Mouse (Mus musculus) forebrain, embryonic 13.5 days (tissue): ENCODE measurements at regions not wholly inside any gene's neighbourhood (a gene's known extent, or its start where the extent isn't known, plus 50 kb on each side); places are given as distances from the start of the nearest gene placed in this dataset.
A peak's percentile ranks its signal among the peaks of the same experiment; 100 is the strongest.

ENCODE experiments used
- ATAC-seq: fragments of 200-750 bp; cut with Nextera tagmentation; 2 replicates; pipeline ENCODE4 v1.8.0; 2017
- H3K27ac ChIP-seq: fragments of 300-500 bp; sonication (generic); 2 replicates; pipeline ENCODE4 v1.5.1; 2015; ENCODE audit warnings: inconsistent platforms, mild to moderate bottlenecking, moderate library complexity
- H3K27me3 ChIP-seq: fragments of 300-500 bp; sonication (generic); 2 replicates; pipeline ENCODE4 v1.6.1; 2015; ENCODE audit warnings: mild to moderate bottlenecking, inconsistent platforms
- H3K36me3 ChIP-seq: fragments of 300-500 bp; sonication (generic); 2 replicates; pipeline ENCODE4 v1.6.1; 2015; ENCODE audit warnings: mild to moderate bottlenecking, inconsistent platforms; ENCODE audit not compliant: poor library complexity, severe bottlenecking
- H3K4me1 ChIP-seq: fragments of 300-500 bp; sonication (generic); 2 replicates; pipeline ENCODE4 v1.6.1; 2015; ENCODE audit warnings: inconsistent platforms
- H3K4me2 ChIP-seq: fragments of 300-500 bp; sonication (generic); 2 replicates; pipeline ENCODE4 v1.6.1; 2015; ENCODE audit warnings: inconsistent platforms, mild to moderate bottlenecking, moderate library complexity
- H3K4me3 ChIP-seq: fragments of 300-500 bp; sonication (generic); 2 replicates; pipeline ENCODE4 v1.5.1; 2015; ENCODE audit warnings: mild to moderate bottlenecking, inconsistent platforms
- H3K9ac ChIP-seq: fragments of 300-500 bp; sonication (generic); 2 replicates; pipeline ENCODE4 v1.6.1; 2015; ENCODE audit warnings: mild to moderate bottlenecking, inconsistent platforms
- H3K9me3 ChIP-seq: fragments of 300-500 bp; sonication (generic); replicated peaks from 2 replicates; pipeline ENCODE4 v1.6.1; 2016; ENCODE audit warnings: inconsistent platforms
- WGBS: fragments of 180-500 bp; shearing (Covaris S2); methylation state at CpG from one replicate; pipeline ENCODE4 v1.1.7; 2015; 5-methylcytosine and 5-hydroxymethylcytosine counted together

DNA sequence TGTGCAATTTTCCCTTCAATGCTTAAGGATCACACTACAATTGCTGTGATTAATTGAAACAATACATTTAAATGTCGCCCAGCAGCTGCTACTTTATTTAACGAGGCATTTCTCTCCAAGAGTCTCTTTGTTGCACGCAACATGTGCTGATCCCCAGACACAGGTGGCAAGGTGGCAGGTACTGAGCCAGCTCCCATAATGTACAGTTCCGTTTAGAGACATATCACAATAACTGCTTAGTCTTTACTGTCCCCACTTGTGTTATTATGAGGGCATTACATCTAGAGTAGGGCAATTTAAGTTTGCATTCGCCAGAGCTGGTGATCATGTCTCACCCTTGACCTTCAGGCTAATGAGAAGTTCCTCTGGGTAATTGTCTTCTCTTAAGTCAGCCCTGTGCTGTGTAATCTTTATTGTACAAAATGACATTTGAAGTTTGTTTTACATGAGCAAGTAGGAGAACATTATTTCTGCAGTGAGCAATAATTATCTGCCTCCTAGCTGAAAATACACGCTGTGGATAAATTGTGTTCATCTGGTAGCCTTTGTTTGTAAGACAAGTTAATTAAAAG is 1005.7 kb upstream of the Nudt12 start:
- 28% methylated on average over 6 of the region's 6 CpGs for WGBS
- ATAC-seq: peak; percentile 77
- H3K36me3 ChIP-seq: no peaks in the 10 kb centered on the region

DNA sequence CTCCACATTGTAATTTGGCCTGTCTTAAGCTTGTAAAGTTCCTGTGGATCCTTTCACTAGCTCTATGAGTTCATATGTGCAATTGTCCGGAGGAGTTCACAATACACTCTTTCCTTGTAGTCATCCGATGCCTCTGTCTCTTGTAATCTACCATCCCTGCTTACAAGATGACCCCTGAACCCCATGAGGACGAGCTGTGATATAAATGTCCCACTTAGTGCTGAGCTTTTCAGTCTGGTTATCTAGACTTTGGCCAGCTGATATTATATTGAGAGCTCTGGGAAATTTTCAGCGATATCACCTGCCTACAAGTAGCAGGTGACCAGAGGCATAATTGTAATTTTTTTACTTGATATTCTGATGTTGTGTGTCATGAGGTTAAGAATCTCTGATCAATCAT is 984.8 kb upstream of the Nudt12 start:
- ATAC-seq: no peak
- H3K36me3 ChIP-seq: no peaks in the 10 kb centered on the region
- no peaks in the 10 kb centered on the region for H3K4me1 ChIP-seq
- H3K9ac ChIP-seq: no peak overlapping the region
- no peaks in the 10 kb centered on the region for H3K9me3 ChIP-seq
- no peak overlapping the region for H3K4me3 ChIP-seq
- no peaks in the 10 kb centered on the region for H3K27me3 ChIP-seq
- 84% methylated on average over 4 of the region's 4 CpGs for WGBS
- H3K27ac ChIP-seq: no peak overlapping the region
- H3K4me2 ChIP-seq: no peak overlapping the region

More for the DNA sequence above, 1005.7 kb upstream of the Nudt12 start:
- Histone ChIP-seq H3K4me2 (no peak overlapping the region), H3K4me3 (no peak overlapping the region), H3K4me1 (0 out of 2 replicates have a peak, but pooled peaks cover 3% of the 10 kb centered on the region), H3K27ac (no peak overlapping the region; the same call in 1 of the 2 replicates), H3K9me3 (no peaks in the 10 kb centered on the region), H3K27me3 (no peaks in the 10 kb centered on the region), H3K9ac (no peak overlapping the region)

DNA sequence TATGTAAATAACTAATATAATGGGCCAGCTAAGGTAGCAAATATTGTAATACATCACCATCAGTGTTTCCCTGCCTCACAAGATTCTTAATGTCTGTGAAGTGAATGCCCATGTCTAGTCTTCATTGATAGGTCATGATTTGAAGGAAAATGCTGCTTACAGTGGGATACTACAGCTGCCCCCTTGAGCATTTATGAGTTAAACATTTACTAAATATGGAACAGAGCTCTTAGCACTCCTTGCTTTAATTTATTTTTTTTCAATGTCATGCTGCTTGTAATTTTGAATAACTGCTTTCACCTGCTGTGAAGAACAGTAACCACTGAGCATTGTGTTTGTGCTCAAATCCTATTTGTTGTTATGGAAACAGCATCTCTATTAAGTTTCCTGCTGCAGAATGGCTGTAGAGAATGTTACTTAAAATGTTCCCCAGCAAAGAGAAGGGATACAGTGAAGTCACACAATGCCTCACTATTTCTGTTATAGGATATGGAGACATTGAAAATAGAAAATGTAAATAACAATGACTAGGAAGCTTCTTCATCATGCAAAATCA is 966.2 kb upstream of the Nudt12 start:
- H3K27ac ChIP-seq: no peak overlapping the region
- H3K4me2 ChIP-seq: no peak overlapping the region
- no peak overlapping the region for H3K9ac ChIP-seq
- ATAC-seq: peak; percentile 63; the same call in 1 of the 2 replicates
- no peaks in the 10 kb centered on the region for H3K27me3 ChIP-seq
- H3K9me3 ChIP-seq: no peaks in the 10 kb centered on the region
- no peaks in the 10 kb centered on the region for H3K36me3 ChIP-seq
- H3K4me3 ChIP-seq: no peak overlapping the region
- peaks cover 7% of the 10 kb centered on the region; the same call in 1 of the 2 replicates for H3K4me1 ChIP-seq

DNA sequence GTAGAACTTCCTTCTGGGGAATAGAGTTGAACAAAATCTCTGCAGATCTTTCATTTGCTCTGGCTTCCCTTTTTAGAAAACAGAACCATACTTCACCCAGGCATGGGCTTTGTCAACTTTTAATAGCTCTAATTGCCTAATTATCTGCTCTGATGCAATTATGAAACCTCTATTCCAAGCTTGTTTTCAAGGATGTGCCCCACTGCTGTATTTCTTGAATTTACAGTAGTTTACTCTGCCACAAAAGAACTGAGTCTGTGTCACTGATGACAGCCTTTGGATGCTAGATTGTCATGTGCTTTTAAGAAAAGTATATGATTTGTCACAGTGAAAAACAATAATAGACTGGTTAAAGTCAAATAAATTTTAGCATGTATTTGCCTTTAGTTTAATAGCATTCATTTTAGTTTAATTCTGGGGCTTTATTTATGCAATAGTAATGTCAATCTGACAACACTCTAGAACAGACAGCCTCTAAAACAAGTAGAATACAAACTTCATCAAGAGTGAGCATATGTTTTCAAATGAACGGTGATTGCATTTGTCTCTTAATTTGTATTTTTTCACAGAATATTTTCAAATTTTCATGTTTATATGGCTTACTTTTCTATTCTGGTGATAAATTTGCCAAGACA is 964.1 kb upstream of the Nudt12 start:
- Histone ChIP-seq H3K4me3 (no peak overlapping the region), H3K27ac (no peak overlapping the region), H3K27me3 (no peaks in the 10 kb centered on the region), H3K9ac (no peak overlapping the region), H3K4me2 (no peak overlapping the region), H3K4me1 (peaks cover 7% of the 10 kb centered on the region; the same call in 1 of the 2 replicates), H3K36me3 (no peaks in the 10 kb centered on the region), H3K9me3 (no peaks in the 10 kb centered on the region)
- WGBS: 85% methylated on average over 1 of the region's 1 CpGs
- peak; percentile 75; the same call in 1 of the 2 replicates for ATAC-seq

DNA sequence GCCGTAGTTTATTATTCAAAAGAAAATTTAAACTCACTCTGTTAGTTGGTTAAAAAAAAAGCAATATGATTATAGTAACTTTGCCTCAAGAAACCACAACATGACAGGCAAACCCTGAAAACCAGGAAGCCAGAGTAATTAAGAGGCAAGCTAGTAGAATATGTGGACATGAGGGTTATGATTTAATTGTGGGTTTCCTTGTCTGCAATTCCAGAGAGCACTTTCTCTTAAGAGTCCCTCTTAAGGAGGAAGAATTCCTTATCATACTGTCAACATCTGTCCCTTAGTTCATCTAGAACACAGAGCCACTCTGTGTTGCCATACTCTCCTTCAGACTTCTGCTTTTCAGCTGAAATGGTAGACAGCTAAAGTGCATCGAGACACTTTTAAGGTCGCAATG is 954.2 kb upstream of the Nudt12 start:
- no peaks in the 10 kb centered on the region for H3K27me3 ChIP-seq
- H3K4me3 ChIP-seq: no peak overlapping the region
- H3K36me3 ChIP-seq: no peaks in the 10 kb centered on the region
- H3K4me2 ChIP-seq: no peak overlapping the region
- H3K9ac ChIP-seq: no peak overlapping the region
- H3K27ac ChIP-seq: no peak overlapping the region
- H3K4me1 ChIP-seq: no peaks in the 10 kb centered on the region
- no peaks in the 10 kb centered on the region for H3K9me3 ChIP-seq
- no peak for ATAC-seq
- WGBS: 88% methylated on average over 3 of the region's 3 CpGs

DNA sequence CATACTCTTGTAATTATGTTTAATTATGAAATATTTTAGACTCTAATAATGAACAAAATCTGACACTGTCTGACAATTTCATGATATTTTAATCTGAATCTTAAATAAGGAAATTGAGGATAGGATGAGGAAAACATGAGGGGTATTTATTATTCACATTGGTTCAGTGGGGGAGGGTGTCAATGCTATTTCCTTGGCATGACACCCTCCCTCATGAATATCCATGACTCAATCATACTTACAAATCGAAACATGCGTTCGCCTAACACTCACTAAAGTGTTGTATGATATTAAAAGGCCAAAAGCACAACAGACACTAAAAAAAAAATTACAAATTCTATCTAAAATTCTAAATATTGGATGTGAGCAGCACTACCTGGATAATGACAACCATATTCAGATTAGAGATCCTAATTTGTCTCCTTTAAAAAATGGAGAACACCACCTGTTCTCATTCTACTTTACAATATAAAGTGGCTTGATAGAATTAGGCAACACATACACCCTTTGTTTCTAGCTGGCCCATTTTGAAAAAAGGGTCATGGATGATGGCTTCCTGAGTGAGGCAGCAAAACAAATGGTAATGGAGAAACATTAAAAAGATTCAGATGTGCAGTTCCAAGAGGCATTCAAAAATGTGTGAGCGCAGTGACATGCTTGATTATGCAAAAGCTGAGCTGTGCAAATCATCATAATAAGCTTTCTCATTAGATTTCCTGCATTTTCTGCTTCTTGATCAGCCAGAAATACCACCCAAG is 942.3 kb upstream of the Nudt12 start:
- no peaks in the 10 kb centered on the region for H3K9me3 ChIP-seq
- no peak overlapping the region for H3K4me3 ChIP-seq
- H3K4me2 ChIP-seq: no peak overlapping the region
- no peak overlapping the region for H3K9ac ChIP-seq
- H3K27ac ChIP-seq: 0 out of 2 replicates have a peak overlapping the region, but pooled peaks have one; percentile 19
- no peaks in the 10 kb centered on the region for H3K36me3 ChIP-seq
- H3K4me1 ChIP-seq: no peaks in the 10 kb centered on the region
- ATAC-seq: peak; percentile 91
- 61% methylated on average over 4 of the region's 4 CpGs for WGBS
- H3K27me3 ChIP-seq: no peaks in the 10 kb centered on the region

DNA sequence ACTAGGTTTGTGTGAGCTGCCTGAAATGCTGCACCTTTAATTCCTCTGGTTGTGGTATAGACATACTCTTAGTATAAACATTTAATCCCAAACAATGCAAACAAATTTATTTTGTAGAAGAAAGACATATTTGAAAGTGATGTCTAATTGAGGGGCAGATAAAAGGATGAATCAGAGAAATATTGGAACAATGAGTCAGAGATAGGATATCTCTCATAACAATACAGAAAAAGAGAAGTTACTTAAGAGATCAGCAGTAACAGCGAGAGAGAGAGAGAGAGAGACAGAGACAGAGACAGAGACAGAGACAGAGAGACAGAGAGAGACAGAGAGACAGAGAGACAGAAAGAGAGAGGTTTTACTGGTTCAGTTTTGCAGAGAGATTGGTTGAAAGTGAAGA is 933.3 kb upstream of the Nudt12 start:
- WGBS: 86% methylated on average over 1 of the region's 1 CpGs
- Histone ChIP-seq H3K27ac (no peak overlapping the region), H3K27me3 (no peaks in the 10 kb centered on the region)

DNA sequence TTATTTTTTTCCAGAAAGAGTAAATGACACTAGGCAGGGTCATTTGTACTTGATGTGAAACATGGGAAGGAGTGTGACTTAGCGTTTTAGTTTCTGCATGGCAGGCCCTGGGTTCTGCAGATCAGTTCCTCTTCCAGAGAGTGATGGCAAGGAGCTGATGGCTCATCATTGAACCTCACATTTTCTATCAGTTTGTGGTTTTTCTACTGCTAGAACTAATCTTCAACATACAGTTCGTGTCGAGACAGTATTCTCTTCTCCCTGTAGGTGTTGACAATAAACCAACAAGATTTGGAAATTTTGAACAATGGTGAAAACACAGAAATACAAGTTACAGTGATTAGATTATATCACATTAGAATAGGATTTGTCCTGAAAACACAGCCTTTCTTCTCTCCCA is 891.2 kb upstream of the Nudt12 start:
- no peak overlapping the region for H3K9ac ChIP-seq
- no peak overlapping the region for H3K4me3 ChIP-seq
- H3K27me3 ChIP-seq: no peaks in the 10 kb centered on the region
- no peaks in the 10 kb centered on the region for H3K9me3 ChIP-seq
- no peak overlapping the region for H3K27ac ChIP-seq
- H3K36me3 ChIP-seq: no peaks in the 10 kb centered on the region
- WGBS: 89% methylated on average over 3 of the region's 3 CpGs
- H3K4me2 ChIP-seq: no peak overlapping the region
- ATAC-seq: no peak
- H3K4me1 ChIP-seq: no peaks in the 10 kb centered on the region

More for the DNA sequence above, 933.3 kb upstream of the Nudt12 start:
- no peaks in the 10 kb centered on the region for H3K9me3 ChIP-seq
- no peak overlapping the region for H3K4me3 ChIP-seq
- no peak overlapping the region for H3K9ac ChIP-seq
- no peak for ATAC-seq
- H3K4me2 ChIP-seq: no peak overlapping the region
- no peaks in the 10 kb centered on the region for H3K36me3 ChIP-seq
- no peaks in the 10 kb centered on the region for H3K4me1 ChIP-seq

DNA sequence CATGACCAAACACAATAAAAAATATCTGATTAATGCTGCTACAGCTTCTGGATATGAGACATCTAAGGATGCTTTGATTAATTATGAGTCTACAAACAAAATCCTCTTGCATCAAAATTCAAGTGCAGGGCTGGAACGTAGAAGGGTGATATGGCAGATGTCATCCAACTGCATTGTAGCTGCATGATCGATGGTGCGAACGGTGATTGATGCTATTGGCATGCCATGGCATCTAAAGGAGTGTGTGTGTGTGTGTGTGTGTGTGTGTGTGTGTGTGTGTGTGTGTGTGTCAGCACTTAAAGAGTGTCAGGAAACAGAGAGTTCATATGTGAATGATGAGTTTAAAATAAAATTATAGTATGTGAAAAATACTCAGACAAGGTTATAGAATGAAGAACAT is 864.6 kb upstream of the Nudt12 start:
- WGBS: 92% methylated on average over 4 of the region's 4 CpGs
- no peak overlapping the region for H3K27ac ChIP-seq
- H3K4me1 ChIP-seq: no peaks in the 10 kb centered on the region
- H3K36me3 ChIP-seq: no peaks in the 10 kb centered on the region
- no peak overlapping the region for H3K4me3 ChIP-seq
- no peak overlapping the region for H3K9ac ChIP-seq
- H3K4me2 ChIP-seq: no peak overlapping the region
- no peaks in the 10 kb centered on the region for H3K27me3 ChIP-seq
- no peaks in the 10 kb centered on the region for H3K9me3 ChIP-seq
- ATAC-seq: no peak

DNA sequence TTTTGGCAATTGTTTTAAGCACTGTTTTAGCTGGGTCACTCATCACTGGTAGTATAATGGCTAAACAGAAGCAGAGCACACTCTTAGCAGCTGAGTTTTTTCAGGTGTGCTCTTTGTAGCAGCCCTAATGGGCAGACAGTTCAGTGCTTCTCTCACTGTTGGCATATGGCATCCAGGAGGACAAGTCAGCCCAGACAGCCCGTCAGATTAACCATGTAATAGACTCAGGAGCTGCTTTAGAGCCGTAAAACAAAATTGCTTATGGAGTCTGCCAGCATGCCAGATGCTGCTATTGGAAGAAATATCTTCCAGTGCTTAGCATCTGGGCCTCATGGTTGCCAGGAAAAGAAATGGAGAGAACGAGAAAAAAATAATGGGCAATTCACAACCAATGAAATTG is 835.7 kb upstream of the Nudt12 start:
- no peak overlapping the region for H3K9ac ChIP-seq
- peak; percentile 44; the same call in 1 of the 2 replicates for ATAC-seq
- H3K27ac ChIP-seq: no peak overlapping the region
- H3K4me1 ChIP-seq: no peaks in the 10 kb centered on the region
- no peaks in the 10 kb centered on the region for H3K36me3 ChIP-seq
- H3K4me2 ChIP-seq: no peak overlapping the region
- WGBS: 68% methylated on average over 3 of the region's 3 CpGs
- no peaks in the 10 kb centered on the region for H3K9me3 ChIP-seq
- no peak overlapping the region for H3K4me3 ChIP-seq
- no peaks in the 10 kb centered on the region for H3K27me3 ChIP-seq

DNA sequence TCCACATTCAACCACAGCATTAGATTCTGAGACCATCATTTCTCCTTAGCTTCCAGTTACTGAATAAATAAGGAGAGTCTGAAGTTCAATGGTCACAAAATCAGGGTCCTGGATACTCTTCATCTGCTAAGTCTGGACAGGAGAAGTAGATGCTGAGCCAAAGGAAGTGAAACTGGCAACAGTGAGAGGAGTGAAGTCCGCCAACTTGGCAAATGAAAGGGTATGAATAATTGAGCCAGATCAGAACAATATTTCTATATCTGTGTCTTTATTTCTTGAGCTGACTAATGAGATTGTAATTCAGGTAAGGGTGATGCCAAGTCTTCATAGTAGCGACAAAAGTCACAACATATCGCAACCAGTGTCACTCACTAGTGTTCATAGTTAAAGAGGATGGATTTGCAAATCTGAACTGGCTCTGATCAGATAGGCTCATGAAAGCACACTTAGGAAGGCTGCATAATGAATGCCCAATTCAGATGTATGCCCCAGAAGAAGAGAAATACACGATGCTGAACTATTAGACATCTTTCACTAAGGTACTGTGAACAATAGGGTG is 832.2 kb upstream of the Nudt12 start:
- Histone ChIP-seq H3K36me3 (no peaks in the 10 kb centered on the region), H3K4me3 (no peak overlapping the region), H3K9ac (no peak overlapping the region), H3K9me3 (no peaks in the 10 kb centered on the region), H3K27ac (no peak overlapping the region), H3K27me3 (no peaks in the 10 kb centered on the region), H3K4me1 (no peaks in the 10 kb centered on the region), H3K4me2 (no peak overlapping the region)
- peak; percentile 46; the same call in 1 of the 2 replicates for ATAC-seq
- 88% methylated on average over 4 of the region's 4 CpGs for WGBS

DNA sequence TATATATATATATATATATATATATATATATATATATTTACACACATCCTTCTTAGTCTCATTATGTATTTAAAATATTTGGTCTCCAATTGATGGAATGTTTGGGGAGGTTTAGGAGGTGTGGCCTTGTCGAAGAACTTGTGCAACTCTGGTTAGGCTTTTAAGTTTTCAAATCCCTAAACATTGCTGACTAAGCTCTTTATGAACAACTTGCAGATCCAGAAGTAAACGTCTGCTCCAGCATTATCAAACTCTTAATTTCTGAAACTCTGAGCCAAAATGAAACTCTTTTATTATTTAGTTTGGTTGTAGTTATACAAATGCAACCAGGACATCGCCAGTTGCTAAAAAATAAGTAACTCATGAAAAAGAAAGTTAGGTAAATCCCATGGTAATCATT is 792.7 kb upstream of the Nudt12 start:
- WGBS: 81% methylated on average over 3 of the region's 3 CpGs
- no peak overlapping the region for H3K27ac ChIP-seq
- no peaks in the 10 kb centered on the region for H3K36me3 ChIP-seq
- no peak for ATAC-seq
- no peak overlapping the region for H3K4me2 ChIP-seq
- no peak overlapping the region for H3K4me3 ChIP-seq
- no peaks in the 10 kb centered on the region for H3K9me3 ChIP-seq
- no peaks in the 10 kb centered on the region for H3K4me1 ChIP-seq
- H3K9ac ChIP-seq: no peak overlapping the region
- no peaks in the 10 kb centered on the region for H3K27me3 ChIP-seq
